Mouse (Mus musculus) right cerebral cortex, postnatal 25 days (tissue): ENCODE data around the gene Gm42669.

ENCODE experiments used
- DNase-seq: peaks from one replicate; pipeline ENCODE4 v3.0.0; 2022

The Gm42669 gene

DNA sequence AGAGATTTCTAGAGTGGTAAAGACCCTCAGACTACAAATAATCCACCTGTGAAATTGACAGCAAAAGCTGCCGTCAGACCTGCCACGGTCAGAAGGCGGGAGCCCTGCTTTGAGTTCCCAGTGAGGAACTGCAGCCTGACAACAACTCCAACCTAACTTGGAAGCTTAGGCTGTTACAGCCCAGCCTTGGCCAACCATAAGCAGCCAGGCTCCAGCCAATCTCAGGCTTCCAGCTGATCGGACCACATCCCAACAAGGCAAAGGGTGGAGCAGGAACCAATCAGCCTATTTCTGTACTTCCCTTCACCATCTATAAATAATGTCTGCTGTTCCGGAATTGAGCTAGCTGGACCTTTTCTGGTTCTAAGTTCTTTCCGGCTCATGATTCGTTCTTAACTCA, 14.5 kb downstream of the Gm42669 start:
- no peak for DNase-seq

DNA sequence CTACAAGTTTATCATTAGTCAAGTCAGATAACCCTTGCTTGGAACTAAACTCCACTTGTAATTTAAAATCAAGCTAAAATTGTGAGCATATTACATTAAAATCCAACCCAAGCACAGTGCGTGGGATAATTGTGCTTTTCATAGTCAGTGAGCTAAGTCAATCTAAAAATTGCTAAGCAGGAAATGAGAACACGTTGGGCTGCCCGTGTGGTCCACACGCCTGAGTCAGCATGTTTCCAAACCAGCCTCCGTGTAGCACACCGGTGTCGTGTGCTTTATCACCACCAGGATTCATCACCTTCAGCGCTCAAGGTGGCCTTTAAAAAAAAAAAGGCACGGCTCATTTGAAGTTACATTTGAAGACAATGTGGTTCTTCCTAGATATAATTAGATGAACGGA, 16.9 kb downstream of the Gm42669 start:
- DNase-seq: no peak

GRCm38 (mm10) chr5:107528856-107529255, 21.4 kb downstream of the Gm42669 start:
- no peak for DNase-seq

- DNase-seq: no peak
Observed at GRCm38 (mm10) chr5:107533590-107533989, 26.2 kb downstream of the Gm42669 start.

DNA sequence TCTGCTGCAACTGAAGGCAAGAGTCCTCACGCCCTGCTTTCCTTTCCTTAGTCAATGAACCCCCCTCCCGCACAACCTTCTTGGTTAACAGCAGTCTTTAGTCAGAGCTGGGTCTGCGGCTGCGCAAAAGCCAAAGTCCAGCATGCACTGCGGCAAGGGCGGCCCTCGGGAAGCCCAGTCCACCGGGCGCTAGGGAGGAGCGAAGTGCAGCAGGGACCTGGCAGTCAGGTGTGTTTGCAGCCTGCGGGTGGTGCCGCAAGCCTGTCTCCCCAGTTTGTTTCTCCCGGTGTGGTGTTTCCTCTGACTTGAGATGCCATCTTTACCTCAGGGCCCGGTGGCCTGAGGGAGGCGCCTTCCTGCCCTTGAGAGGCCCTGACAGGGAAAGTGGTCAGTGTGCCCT, 27.2 kb downstream of the Gm42669 start, which contains the start of gene 1700028K03Rik:
Gene 1700028K03Rik (plus strand): TSS at position 129 of the 400 bp plus-strand sequence.
- no peak for DNase-seq

GRCm38 (mm10) chr5:107541696-107542095, 34.3 kb downstream of the Gm42669 start:
- no peak for DNase-seq

- DNase-seq: no peak
Observed at GRCm38 (mm10) chr5:107545927-107546326, 38.5 kb downstream of the Gm42669 start.

- no peak for DNase-seq
Observed at GRCm38 (mm10) chr5:107547955-107548354, 40.5 kb downstream of the Gm42669 start.

DNA sequence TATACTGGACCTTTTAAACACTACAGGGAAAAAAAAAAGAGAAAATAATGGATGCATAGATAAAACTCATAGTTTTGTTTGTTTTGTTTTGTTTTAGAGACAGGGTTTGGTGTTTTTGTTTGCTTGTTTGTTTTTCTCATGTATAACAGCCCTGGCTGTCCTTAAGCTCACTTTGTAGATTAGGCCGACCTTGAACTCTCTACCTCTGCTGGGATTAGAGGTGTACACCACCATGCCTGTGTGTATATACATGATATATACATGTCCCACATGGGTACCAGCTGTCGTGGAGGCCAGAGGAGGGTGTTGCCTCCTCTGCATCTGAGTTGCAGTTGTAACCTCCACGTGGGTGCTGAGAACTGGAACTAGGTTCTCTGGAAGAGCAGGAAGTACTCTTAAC, 41.0 kb downstream of the Gm42669 start:
- no peak for DNase-seq

GRCm38 (mm10) chr5:107554336-107554735, 46.9 kb downstream of the Gm42669 start:
- DNase-seq: no peak

- no peak for DNase-seq
Observed at GRCm38 (mm10) chr5:107556969-107557368, 49.5 kb downstream of the Gm42669 start.

- no peak for DNase-seq
Observed at GRCm38 (mm10) chr5:107569148-107569547, 61.7 kb downstream of the Gm42669 start.

- DNase-seq: peak; percentile 86
Observed at GRCm38 (mm10) chr5:107597301-107598077, 90.1 kb downstream of the Gm42669 start, which contains the start of the genes Rpap2 and Glmn. Gene Rpap2, plus strand, starts transcription at chr5:107597373. Gene Glmn, minus strand, starts transcription at chr5:107597888.

GRCm38 (mm10) chr5:107598380-107598779, 91.0 kb downstream of the Gm42669 start:
- DNase-seq: no peak

DNA sequence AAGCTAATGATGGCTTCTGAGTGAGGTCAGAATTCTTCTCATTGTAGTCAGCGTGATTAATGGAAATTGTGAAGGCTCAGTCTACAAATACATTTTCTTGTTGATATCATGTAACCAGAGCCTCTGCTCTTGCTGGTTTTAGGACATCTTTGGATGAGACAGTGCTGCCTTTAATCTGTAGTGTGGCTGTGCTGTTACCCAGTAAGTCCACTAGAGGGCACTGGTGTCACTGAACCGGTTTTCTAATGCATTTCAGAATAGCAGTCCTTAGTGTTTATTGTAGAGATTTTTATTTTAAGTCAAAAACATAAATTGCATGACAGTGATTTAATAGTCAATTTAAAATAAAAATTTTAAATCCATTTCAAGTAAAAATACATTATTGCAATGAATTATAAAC, 103.8 kb downstream of the Gm42669 start:
- DNase-seq: peak; percentile 52

DNA sequence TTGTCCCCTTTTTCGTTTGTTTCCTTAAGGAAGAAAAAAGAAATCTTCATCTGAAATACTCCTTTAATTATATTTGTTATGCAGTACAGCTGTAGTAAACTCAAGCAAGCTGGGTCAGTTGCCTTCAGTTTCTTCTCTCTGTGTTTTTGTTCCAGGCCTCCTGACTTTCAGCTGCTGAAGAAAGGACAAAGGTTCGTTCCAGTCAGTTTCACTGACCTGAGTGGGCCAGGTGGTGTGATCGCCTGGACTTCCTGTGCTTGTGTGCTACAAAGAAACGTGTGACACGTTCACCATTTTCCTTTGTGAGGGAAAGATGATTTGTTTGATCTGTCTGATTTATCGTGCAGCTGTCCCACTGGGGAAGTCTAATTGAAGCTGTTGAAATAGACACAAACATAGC, 110.6 kb downstream of the Gm42669 start:
- DNase-seq: no peak

DNA sequence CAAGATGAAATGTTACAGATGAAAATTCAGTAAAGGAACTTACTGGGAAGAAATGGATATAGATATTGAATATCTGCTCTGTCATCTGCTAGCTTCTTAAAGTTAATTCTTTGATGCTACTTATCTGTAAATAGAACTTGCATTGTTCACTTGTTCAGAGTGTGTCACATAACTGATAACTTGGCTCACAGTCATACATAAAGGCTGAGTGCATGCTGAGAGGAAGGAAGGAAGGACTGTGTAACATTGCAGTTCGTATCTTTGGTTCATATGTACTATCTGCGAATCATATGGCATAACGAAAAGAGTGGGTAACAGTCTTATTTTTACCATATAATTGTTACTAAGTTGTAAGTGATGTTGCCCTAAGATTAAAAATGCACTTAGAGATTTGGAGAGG, 113.9 kb downstream of the Gm42669 start:
- DNase-seq: no peak
